Mouse (Mus musculus) midbrain, postnatal 0 days (tissue): Measurements from ENCODE around the gene Txndc11. TPM values are rescaled to one million over a fixed set of nuclear protein-coding genes. Genes with fewer than 3 reads are reported as not detected.

Experiments
- ATAC-seq: fragments of 200-750 bp; cut with Nextera tagmentation; 2 replicates; pipeline ENCODE4 v1.8.0; 2017; ENCODE audit warnings: moderate number of reproducible peaks, mild to moderate bottlenecking, moderate TSS enrichment, moderate library complexity; ENCODE audit not compliant: low FRiP score
- DNase-seq: peaks from one replicate; pipeline ENCODE4 v3.0.0-alpha.2; 2015; ENCODE audit warnings: low spot score
- H3K27ac ChIP-seq: fragments of 300-500 bp; sonication (generic); 2 replicates; pipeline ENCODE4 v1.5.1; 2014; ENCODE audit warnings: low read depth, mild to moderate bottlenecking, low read length, mixed read lengths
- H3K27me3 ChIP-seq: fragments of 300-500 bp; sonication (generic); 2 replicates; pipeline ENCODE4 v1.6.1; 2014; ENCODE audit warnings: low read length, control low read depth, mixed read lengths; ENCODE audit not compliant: insufficient read depth
- H3K36me3 ChIP-seq: fragments of 300-500 bp; sonication (generic); 2 replicates; pipeline ENCODE4 v1.6.1; 2014; ENCODE audit warnings: low read length, control low read depth, mixed read lengths; ENCODE audit not compliant: insufficient read depth
- H3K4me1 ChIP-seq: fragments of 300-500 bp; sonication (generic); 2 replicates; pipeline ENCODE4 v1.6.1; 2014; ENCODE audit warnings: mild to moderate bottlenecking, control low read depth, antibody characterized with exemption, low read length, mixed read lengths; ENCODE audit not compliant: insufficient read depth
- H3K4me2 ChIP-seq: fragments of 300-500 bp; sonication (generic); 2 replicates; pipeline ENCODE4 v1.6.1; 2014; ENCODE audit warnings: low read depth, mild to moderate bottlenecking, low read length, mixed read lengths; ENCODE audit not compliant: poor library complexity, severe bottlenecking
- H3K4me3 ChIP-seq: fragments of 300-500 bp; sonication (generic); 2 replicates; pipeline ENCODE4 v1.5.1; 2014; ENCODE audit warnings: low read depth, mild to moderate bottlenecking, low read length, moderate library complexity
- H3K9ac ChIP-seq: fragments of 300-500 bp; sonication (generic); replicated peaks from 2 replicates; pipeline ENCODE4 v1.6.1; 2014; ENCODE audit warnings: mild to moderate bottlenecking, low read length, moderate library complexity, mixed read lengths; ENCODE audit not compliant: poor library complexity, severe bottlenecking
- H3K9me3 ChIP-seq: fragments of 300-500 bp; sonication (generic); 2 replicates; pipeline ENCODE4 v1.6.1; 2016; ENCODE audit warnings: low read length, control low read depth
- CTCF ChIP-seq: IDR thresholded peaks from 2 replicates; pipeline ENCODE4 v1.5.1; 2016; ENCODE audit warnings: antibody characterized with exemption, mild to moderate bottlenecking
- WGBS: fragments of 180-500 bp; shearing (Covaris S2); extraction: QIAGEN DNeasy Blood & Tissue Kit; methylation state at CpG from one replicate; pipeline ENCODE4 v1.1.7; 2014; 5-methylcytosine and 5-hydroxymethylcytosine counted together
- polyA plus RNA-seq: library from polyadenylated mRNA; unstranded; fragments of >200 nt; fragmentation: Nextera tagmentation; extraction: Ambion mirVana; gene quantifications from 2 replicates; pipeline ENCODE4 v1.2.1, GENCODE M21; 2015
- total RNA-seq: library from RNA; depleted of rRNA; stranded (reverse); fragments of >200 nt; gene quantifications from 2 replicates; pipeline ENCODE4 v1.2.3, GENCODE M21; 2014

The Txndc11 gene
- total and polyA plus RNA-seq, 2 experiments from 2014 or later = 30.5 to 48.4 TPM

- H3K9me3 ChIP-seq = no peaks in the 10 kb centered on the region
- TF ChIP-seq CTCF = no peak
- 87% methylated on average over 7 of the region's 7 CpGs for WGBS
- no peak overlapping the region for H3K27ac ChIP-seq
- no peak for ATAC-seq
- no peak overlapping the region for H3K4me3 ChIP-seq
- H3K36me3 ChIP-seq = no peaks in the 10 kb centered on the region
- H3K4me2 ChIP-seq = no peak overlapping the region
- H3K9ac ChIP-seq = no peak overlapping the region
- no peak for DNase-seq
- H3K27me3 ChIP-seq = no peaks in the 10 kb centered on the region
- no peaks in the 10 kb centered on the region for H3K4me1 ChIP-seq
Observed at GRCm38 (mm10) chr16:11047130-11047529, 87.3 kb downstream of the Txndc11 start.

GRCm38 (mm10) chr16:11046437-11046836 is 88.0 kb downstream of the Txndc11 start:
- 87% methylated on average over 7 of the region's 7 CpGs for whole genome bisulfite sequencing
- no peak for TF ChIP-seq CTCF
- no peak for ATAC-seq

DNA sequence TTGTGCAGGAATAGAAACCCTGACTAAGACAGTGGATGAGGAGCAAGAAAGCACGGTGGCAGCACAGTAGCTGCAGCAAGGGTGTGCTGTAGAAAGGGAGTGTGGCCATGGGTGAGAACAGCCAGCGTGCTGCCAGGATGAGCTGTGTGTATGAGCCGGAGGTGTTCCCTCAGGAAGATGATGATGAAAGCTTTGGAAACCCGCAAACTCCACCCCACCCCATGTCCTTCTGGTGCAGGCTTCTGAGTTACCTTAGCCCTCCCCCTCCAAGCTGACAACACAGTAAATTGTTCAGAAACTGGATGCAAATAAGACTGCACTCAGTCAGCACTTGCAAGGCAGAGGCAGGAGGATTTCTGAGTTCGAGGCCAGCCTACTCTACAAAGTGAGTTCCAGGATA is 91.2 kb downstream of the Txndc11 start:
- Histone ChIP-seq H3K4me1 (no peaks in the 10 kb centered on the region), H3K4me3 (no peak overlapping the region), H3K4me2 (no peak overlapping the region), H3K9ac (no peak overlapping the region), H3K27ac (no peak overlapping the region), H3K36me3 (no peaks in the 10 kb centered on the region), H3K9me3 (no peaks in the 10 kb centered on the region), H3K27me3 (no peaks in the 10 kb centered on the region)
- DNase-seq (no peak), ATAC-seq (no peak)
- TF ChIP-seq CTCF = no peak
- WGBS = 85% methylated on average over 5 of the region's 5 CpGs

More at GRCm38 (mm10) chr16:11046437-11046836, 88.0 kb downstream of the Txndc11 start:
- Histone ChIP-seq H3K9ac (no peak overlapping the region), H3K4me2 (no peak overlapping the region), H3K27ac (no peak overlapping the region), H3K4me3 (no peak overlapping the region), H3K27me3 (no peaks in the 10 kb centered on the region), H3K4me1 (no peaks in the 10 kb centered on the region), H3K36me3 (no peaks in the 10 kb centered on the region), H3K9me3 (no peaks in the 10 kb centered on the region)
- no peak for DNase-seq

DNA sequence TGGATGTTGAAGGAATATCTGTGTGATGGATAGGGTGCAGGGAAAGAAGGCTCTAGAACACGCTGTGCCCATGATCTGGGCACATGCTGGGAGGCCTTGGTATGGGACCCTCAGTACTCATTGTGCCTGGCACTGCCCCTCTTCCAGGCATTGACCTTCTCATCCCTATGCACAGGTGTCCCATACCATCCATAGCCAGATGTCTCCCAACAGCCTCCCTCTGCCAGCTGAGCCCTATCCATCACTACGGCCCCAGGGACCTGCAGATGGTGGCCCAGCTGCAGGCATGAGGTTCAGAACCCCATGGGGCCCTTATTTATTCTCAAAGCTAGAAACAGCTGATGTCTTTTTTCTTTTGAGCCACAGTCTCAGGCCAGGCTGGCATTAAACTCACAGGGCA is 93.8 kb downstream of the Txndc11 start:
- no peak for DNase-seq
- Histone ChIP-seq H3K4me3 (no peak overlapping the region), H3K4me1 (no peaks in the 10 kb centered on the region), H3K9me3 (no peaks in the 10 kb centered on the region), H3K9ac (no peak overlapping the region), H3K36me3 (no peaks in the 10 kb centered on the region), H3K27ac (no peak overlapping the region), H3K4me2 (no peak overlapping the region), H3K27me3 (no peaks in the 10 kb centered on the region)
- 74% methylated on average over 2 of the region's 2 CpGs for WGBS
- no peak for ATAC-seq
- TF ChIP-seq CTCF = no peak

DNA sequence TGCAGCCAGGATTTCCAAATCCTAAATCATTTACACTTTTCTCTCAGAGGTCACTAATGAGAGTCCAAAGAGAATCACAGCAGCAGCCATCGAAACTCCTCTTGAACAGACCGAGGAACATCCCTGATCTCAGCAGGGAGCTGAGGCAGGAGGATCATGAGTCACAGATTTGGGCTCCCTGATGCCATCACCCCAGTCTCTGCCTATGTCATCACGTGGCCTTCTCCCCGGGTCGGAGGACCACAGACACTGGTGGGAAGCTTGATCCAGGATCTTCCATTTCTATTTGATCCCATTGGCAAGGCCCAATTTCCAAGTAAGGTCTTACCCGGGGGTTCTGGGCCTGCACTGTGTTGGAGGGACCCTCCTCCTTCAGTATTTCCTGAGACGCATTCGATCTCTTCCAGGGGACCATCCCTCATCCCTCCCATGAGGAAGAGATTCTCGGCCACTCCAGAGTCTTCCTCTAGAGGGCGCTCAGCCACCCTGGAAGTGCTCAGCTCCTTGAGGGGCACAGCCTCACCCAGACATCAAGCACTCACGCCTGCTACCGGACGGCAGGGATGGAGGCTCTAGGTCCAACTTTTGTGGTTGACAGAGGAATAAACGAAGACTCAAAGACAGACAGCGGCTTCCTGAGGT is 98.5 kb downstream of the Txndc11 start:
- no peaks in the 10 kb centered on the region for H3K27me3 ChIP-seq
- ATAC-seq = peak; percentile 27; the same call in 1 of the 2 replicates
- 25% methylated on average over 15 of the region's 15 CpGs for WGBS
- H3K4me2 ChIP-seq = no peak overlapping the region
- H3K9me3 ChIP-seq = no peaks in the 10 kb centered on the region
- peak; percentile 79 for TF ChIP-seq CTCF
- no peak overlapping the region for H3K27ac ChIP-seq
- H3K4me1 ChIP-seq = no peaks in the 10 kb centered on the region
- H3K9ac ChIP-seq = no peak overlapping the region
- no peak overlapping the region for H3K4me3 ChIP-seq
- no peaks in the 10 kb centered on the region for H3K36me3 ChIP-seq
- peak; percentile 72 for DNase-seq

DNA sequence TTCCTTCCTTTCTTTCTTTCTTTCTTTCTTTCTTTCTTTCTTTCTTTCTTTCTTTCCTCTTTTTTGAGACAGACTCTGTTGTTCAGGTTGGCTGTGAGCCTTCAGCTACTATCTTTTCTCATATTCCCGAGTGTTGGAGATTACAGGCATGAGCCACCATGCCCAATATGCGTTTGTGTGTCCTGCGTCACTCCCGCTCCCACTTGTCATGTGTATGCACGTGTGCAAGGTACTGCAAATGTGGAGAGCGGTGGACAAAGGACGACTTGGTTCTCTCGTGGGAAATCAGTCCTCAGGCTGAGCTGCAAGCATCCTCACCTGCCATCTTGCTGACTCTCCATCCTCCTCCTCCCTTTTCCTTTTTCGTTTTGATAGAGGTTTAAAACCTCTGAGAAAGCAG is 99.2 kb downstream of the Txndc11 start:
- no peak for TF ChIP-seq CTCF
- no peaks in the 10 kb centered on the region for H3K9me3 ChIP-seq
- H3K27ac ChIP-seq = no peak overlapping the region
- H3K4me3 ChIP-seq = no peak overlapping the region
- DNase-seq (no peak), ATAC-seq (no peak)
- no peak overlapping the region for H3K4me2 ChIP-seq
- H3K36me3 ChIP-seq = no peaks in the 10 kb centered on the region
- H3K27me3 ChIP-seq = no peaks in the 10 kb centered on the region
- WGBS = 84% methylated on average over 9 of the region's 9 CpGs
- no peak overlapping the region for H3K9ac ChIP-seq
- no peaks in the 10 kb centered on the region for H3K4me1 ChIP-seq
